ENCODE assay signal across 17 mouse cellular contexts in genomic region chr15:78937963-78938362, GRCm38 (mm10). TPM values are rescaled to one million over a fixed set of nuclear protein-coding genes. Genes with fewer than 3 reads are reported as not detected.
A peak's percentile ranks its signal among the peaks of the same experiment; 100 is the strongest.
DNase-seq lines count a peak whose midpoint lies in the region; ATAC-seq and TF ChIP-seq lines count a peak whose summit lies in the region.
"Had no signal": no experiment of that assay in that cellular context is flagged by ENCODE, and none has a peak within 500 bp of the region (broad histone marks: within the 10 kb centered on the region; RNA-seq: fewer than 3 reads in every experiment).

No protein-coding gene starts in this region.

- H3K27me3 ChIP-seq in forebrain, embryonic 12.5 days: no peaks in the 10 kb centered on the region
- H3K27me3 ChIP-seq in forebrain, postnatal 0 days (ENCODE audit: insufficient read depth, low read length): no peaks in the 10 kb centered on the region
- no peaks in the 10 kb centered on the region for H3K27me3 ChIP-seq in neural tube, embryonic 12.5 days (replicated peaks)
- no peaks in the 10 kb centered on the region for H3K27me3 ChIP-seq in neural tube, embryonic 15.5 days (replicated peaks)
- H3K27me3 ChIP-seq: embryonic facial prominence, embryonic 12.5 days; heart, embryonic 13.5 days had no signal

- 90% methylated on average over 2 of the region's 2 CpGs for WGBS in forebrain, embryonic 12.5 days
- 64% methylated on average over 2 of the region's 2 CpGs for WGBS in forebrain, postnatal 0 days
- 86% methylated on average over 2 of the region's 2 CpGs for WGBS in neural tube, embryonic 12.5 days
- 72% methylated on average over 2 of the region's 2 CpGs for WGBS in neural tube, embryonic 15.5 days

- H3K4me3 ChIP-seq in forebrain, embryonic 12.5 days (replicated peaks): no peak overlapping the region
- no peak overlapping the region for H3K4me3 ChIP-seq in forebrain, postnatal 0 days (ENCODE audit: low read depth, low read length)
- H3K4me3 ChIP-seq in neural tube, embryonic 12.5 days: no peak overlapping the region
- no peak overlapping the region for H3K4me3 ChIP-seq in neural tube, embryonic 15.5 days (replicated peaks)
- H3K4me3 ChIP-seq: embryonic facial prominence, embryonic 12.5 days; forebrain, embryonic 13.5 days; heart, embryonic 13.5 days had no signal

- 0 out of 2 replicates have a peak overlapping the region, but pooled peaks have one; percentile 7 for H3K9ac ChIP-seq in forebrain, embryonic 12.5 days
- no peak overlapping the region for H3K9ac ChIP-seq in forebrain, postnatal 0 days
- peak overlapping the region; percentile 3; the same call in 1 of the 2 replicates for H3K9ac ChIP-seq in neural tube, embryonic 12.5 days
- H3K9ac ChIP-seq in neural tube, embryonic 15.5 days (replicated peaks): no peak overlapping the region; the same call in 1 of the 2 replicates
- H3K9ac ChIP-seq: embryonic facial prominence, embryonic 12.5 days; forebrain, embryonic 13.5 days; heart, embryonic 13.5 days had no signal

- no peak for DNase-seq in forebrain, postnatal 0 days
- DNase-seq in left cerebral cortex, postnatal 4 days: peak; percentile 51
- no peak for DNase-seq in left cerebral cortex, adult 11 months (ENCODE audit: low spot score)
- DNase-seq in brain, adult 2 months (ENCODE audit: low read depth, low spot score): peak; percentile 50
- no peak for DNase-seq in urinary bladder, postnatal 14 days (ENCODE audit: low spot score)
- DNase-seq: adrenal gland, postnatal 10 days; cerebellum, adult 9-10 months; cerebellum, postnatal 25 days; gastrocnemius, postnatal 36 days; heart, postnatal 36 days had no signal

- no peak for TF ChIP-seq CTCF in forebrain, postnatal 0 days (IDR thresholded peaks at IDR 0.05; ENCODE audit: low read depth)

- H3K36me3 ChIP-seq in forebrain, embryonic 12.5 days (replicated peaks): peaks cover 56% of the 10 kb centered on the region
- H3K36me3 ChIP-seq in forebrain, postnatal 0 days (ENCODE audit: insufficient read depth): peaks cover 50% of the 10 kb centered on the region
- H3K36me3 ChIP-seq in neural tube, embryonic 12.5 days: peaks cover 57% of the 10 kb centered on the region
- peaks cover 48% of the 10 kb centered on the region for H3K36me3 ChIP-seq in neural tube, embryonic 15.5 days

- no peaks in the 10 kb centered on the region for H3K9me3 ChIP-seq in forebrain, embryonic 12.5 days
- H3K9me3 ChIP-seq in forebrain, postnatal 0 days (ENCODE audit: low read length): no peaks in the 10 kb centered on the region
- H3K9me3 ChIP-seq in neural tube, embryonic 12.5 days: no peaks in the 10 kb centered on the region
- no peaks in the 10 kb centered on the region for H3K9me3 ChIP-seq in neural tube, embryonic 15.5 days (replicated peaks)
- H3K9me3 ChIP-seq: embryonic facial prominence, embryonic 12.5 days; forebrain, embryonic 13.5 days; G1E; heart, embryonic 13.5 days had no signal

- no peak for ATAC-seq in forebrain, embryonic 12.5 days (ENCODE audit: low FRiP score)
- ATAC-seq in forebrain, postnatal 0 days: no peak
- ATAC-seq in neural tube, embryonic 12.5 days (ENCODE audit: low FRiP score, low read depth): no peak
- ATAC-seq in neural tube, embryonic 15.5 days (ENCODE audit: low FRiP score): no peak
- ATAC-seq: forebrain, embryonic 13.5 days had no signal

- no peak overlapping the region for H3K27ac ChIP-seq in forebrain, embryonic 12.5 days
- no peak overlapping the region for H3K27ac ChIP-seq in forebrain, postnatal 0 days (ENCODE audit: low read depth, low read length)
- H3K27ac ChIP-seq in neural tube, embryonic 12.5 days: no peak overlapping the region
- H3K27ac ChIP-seq in neural tube, embryonic 15.5 days (replicated peaks): no peak overlapping the region
- H3K27ac ChIP-seq: embryonic facial prominence, embryonic 12.5 days; forebrain, embryonic 13.5 days; heart, embryonic 13.5 days had no signal

- no peak overlapping the region for H3K4me2 ChIP-seq in forebrain, embryonic 12.5 days
- H3K4me2 ChIP-seq in forebrain, postnatal 0 days (ENCODE audit: low read depth): no peak overlapping the region
- no peak overlapping the region for H3K4me2 ChIP-seq in neural tube, embryonic 12.5 days (replicated peaks)
- no peak overlapping the region for H3K4me2 ChIP-seq in neural tube, embryonic 15.5 days
- H3K4me2 ChIP-seq: embryonic facial prominence, embryonic 12.5 days; forebrain, embryonic 13.5 days; heart, embryonic 13.5 days had no signal

- intact Hi-C loops in left cerebral cortex, postnatal 4 days (cut with DNase I): no loop called here

- peaks cover 19% of the 10 kb centered on the region for H3K4me1 ChIP-seq in forebrain, embryonic 12.5 days
- peaks cover 3% of the 10 kb centered on the region for H3K4me1 ChIP-seq in forebrain, postnatal 0 days (ENCODE audit: insufficient read depth)
- peaks cover 16% of the 10 kb centered on the region for H3K4me1 ChIP-seq in neural tube, embryonic 12.5 days
- H3K4me1 ChIP-seq in neural tube, embryonic 15.5 days: peaks cover 30% of the 10 kb centered on the region

RNA-seq across cellular contexts. Expression of gene Nol12, which starts 3.2 kb away (rescaled TPM):
- polyA plus RNA-seq in forebrain, embryonic 12.5 days (2016; fragmentation: Nextera tagmentation; extraction: Ambion mirVana): 53.5 and 56.4 TPM in 2 replicates
- total RNA-seq in forebrain, postnatal 0 days (2014; rRNA removed): 11.2 and 17.6 TPM in 2 replicates
- 60.3 and 64.2 TPM in 2 replicates for polyA plus RNA-seq in forebrain, postnatal 0 days (2015; fragmentation: Nextera tagmentation; extraction: Ambion mirVana)
- total RNA-seq in left cerebral cortex, postnatal 4 days (2021): 10 to 100 TPM; 46.5 to 47.8 TPM
- polyA plus RNA-seq in neural tube, embryonic 12.5 days (2016; fragmentation: Nextera tagmentation; extraction: Ambion mirVana): 58.4 and 62.4 TPM in 2 replicates
- polyA plus RNA-seq in neural tube, embryonic 15.5 days (2015; fragmentation: Nextera tagmentation; extraction: Ambion mirVana): 63.0 and 63.2 TPM in 2 replicates

RNA-seq across cellular contexts. Expression of gene Triobp, which starts 9.6 kb away (rescaled TPM):
- polyA plus RNA-seq in forebrain, embryonic 12.5 days (2016; fragmentation: Nextera tagmentation; extraction: Ambion mirVana): 40.4 and 46.9 TPM in 2 replicates
- 36.7 and 40.5 TPM in 2 replicates for total RNA-seq in forebrain, postnatal 0 days (2014; rRNA removed)
- polyA plus RNA-seq in forebrain, postnatal 0 days (2015; fragmentation: Nextera tagmentation; extraction: Ambion mirVana): 25.1 and 30.5 TPM in 2 replicates
- 100 to 1,000 TPM in 1 of 2 experiments, 10 to 100 TPM in 1; 98.7 to 106 TPM for total RNA-seq in left cerebral cortex, postnatal 4 days (2021)
- 35.2 and 42.0 TPM in 2 replicates for polyA plus RNA-seq in neural tube, embryonic 12.5 days (2016; fragmentation: Nextera tagmentation; extraction: Ambion mirVana)
- polyA plus RNA-seq in neural tube, embryonic 15.5 days (2015; fragmentation: Nextera tagmentation; extraction: Ambion mirVana): 30.6 and 39.7 TPM in 2 replicates

RNA-seq across cellular contexts. Expression of gene Lgals1, which starts 11.4 kb away (rescaled TPM):
- 216 and 321 TPM in 2 replicates for polyA plus RNA-seq in forebrain, embryonic 12.5 days (2016; fragmentation: Nextera tagmentation; extraction: Ambion mirVana)
- 31.8 and 43.6 TPM in 2 replicates for total RNA-seq in forebrain, postnatal 0 days (2014; rRNA removed)
- polyA plus RNA-seq in forebrain, postnatal 0 days (2015; fragmentation: Nextera tagmentation; extraction: Ambion mirVana): 63.2 and 99.4 TPM in 2 replicates
- total RNA-seq in left cerebral cortex, postnatal 4 days (2021): 10 to 100 TPM; 25.2 to 29.4 TPM
- 327 and 328 TPM in 2 replicates for polyA plus RNA-seq in neural tube, embryonic 12.5 days (2016; fragmentation: Nextera tagmentation; extraction: Ambion mirVana)
- 218 and 380 TPM in 2 replicates for polyA plus RNA-seq in neural tube, embryonic 15.5 days (2015; fragmentation: Nextera tagmentation; extraction: Ambion mirVana)

RNA-seq across cellular contexts. Expression of gene Pdxp, which starts 24.2 kb away (rescaled TPM):
- polyA plus RNA-seq in forebrain, embryonic 12.5 days (2016; fragmentation: Nextera tagmentation; extraction: Ambion mirVana): 51.7 and 53.6 TPM in 2 replicates
- total RNA-seq in forebrain, postnatal 0 days (2014; rRNA removed): 263 and 283 TPM in 2 replicates
- polyA plus RNA-seq in forebrain, postnatal 0 days (2015; fragmentation: Nextera tagmentation; extraction: Ambion mirVana): 174 and 175 TPM in 2 replicates
- 100 to 1,000 TPM; 107 to 117 TPM for total RNA-seq in left cerebral cortex, postnatal 4 days (2021)
- 44.6 and 47.1 TPM in 2 replicates for polyA plus RNA-seq in neural tube, embryonic 12.5 days (2016; fragmentation: Nextera tagmentation; extraction: Ambion mirVana)
- polyA plus RNA-seq in neural tube, embryonic 15.5 days (2015; fragmentation: Nextera tagmentation; extraction: Ambion mirVana): 64.2 and 76.9 TPM in 2 replicates

RNA-seq across cellular contexts. Expression of gene Sh3bp1, which starts 38.4 kb away (rescaled TPM):
- 10.3 TPM in 2 replicates for polyA plus RNA-seq in forebrain, embryonic 12.5 days (2016; fragmentation: Nextera tagmentation; extraction: Ambion mirVana)
- total RNA-seq in forebrain, postnatal 0 days (2014; rRNA removed): 2.0 and 6.4 TPM in 2 replicates
- polyA plus RNA-seq in forebrain, postnatal 0 days (2015; fragmentation: Nextera tagmentation; extraction: Ambion mirVana): 3.3 and 4.3 TPM in 2 replicates
- total RNA-seq in left cerebral cortex, postnatal 4 days (2021): 1 to 10 TPM; 5.4 to 6.0 TPM
- 9.6 and 10.0 TPM in 2 replicates for polyA plus RNA-seq in neural tube, embryonic 12.5 days (2016; fragmentation: Nextera tagmentation; extraction: Ambion mirVana)
- 3.7 and 16.9 TPM in 2 replicates for polyA plus RNA-seq in neural tube, embryonic 15.5 days (2015; fragmentation: Nextera tagmentation; extraction: Ambion mirVana)

Comparison
In these comparisons a context has a peak if more than half of its experiments do, and no peak if none do; other contexts are left out.
1. H3K9ac ChIP-seq: peak in forebrain, embryonic 12.5 days (single experiment) and neural tube, embryonic 12.5 days (single experiment); none in forebrain, postnatal 0 days (single experiment) and neural tube, embryonic 15.5 days (single experiment).
2. DNase-seq: peak in left cerebral cortex, postnatal 4 days (single experiment) and brain, adult 2 months (single experiment); none in forebrain, postnatal 0 days (single experiment), left cerebral cortex, adult 11 months (single experiment) and urinary bladder, postnatal 14 days (single experiment).